Mouse (Mus musculus) stomach, postnatal 0 days (tissue): Measurements from ENCODE around the gene Fgfr2.

Experiments
- CTCF ChIP-seq: IDR thresholded peaks from 2 replicates; pipeline ENCODE4 v1.5.1; 2016; ENCODE audit warnings: antibody characterized with exemption, low read depth, mild to moderate bottlenecking, moderate library complexity
- EP300 ChIP-seq: optimal IDR thresholded peaks from 2 replicates; pipeline ENCODE3; 2016; ENCODE audit warnings: antibody characterized with exemption

- TF ChIP-seq EP300 (no peak), CTCF (no peak)
These were observed 2145.2 kb downstream of the Fgfr2 start for GRCm38 (mm10) chr7:130977794-130978521.
